14 mouse cellular contexts compared by ENCODE assay signal in the genomic region with DNA sequence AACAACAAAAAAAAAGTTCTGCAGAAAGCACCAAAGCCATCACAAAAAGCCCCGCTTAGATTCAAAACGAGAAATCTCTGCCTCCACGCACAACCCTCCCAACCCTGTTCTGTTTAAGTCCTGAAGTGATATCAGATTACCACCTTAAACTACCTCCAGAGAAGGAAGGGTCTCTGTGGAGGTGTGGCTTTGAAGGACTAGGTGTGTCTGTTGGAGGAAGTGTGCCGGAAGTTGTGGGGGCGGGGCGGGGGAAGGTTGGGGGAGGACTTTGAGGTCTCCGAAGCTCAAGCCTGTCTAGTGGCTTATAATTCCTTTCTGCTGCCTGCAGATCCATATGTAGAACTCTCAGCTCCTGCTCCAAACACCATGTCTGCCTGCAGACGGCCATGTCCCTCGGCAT.
DNase-seq lines count a peak whose midpoint lies in the region; ATAC-seq and TF ChIP-seq lines count a peak whose summit lies in the region.
"Had no signal": no experiment of that assay in that cellular context is flagged by ENCODE, and none has a peak within 500 bp of the region (broad histone marks: within the 10 kb centered on the region; RNA-seq: fewer than 3 reads in every experiment).

No protein-coding gene starts in this region.

- H3K27me3 ChIP-seq in kidney, embryonic 14.5 days (ENCODE audit: control insufficient read depth, insufficient read depth, low read length): no peaks in the 10 kb centered on the region
- no peaks in the 10 kb centered on the region for H3K27me3 ChIP-seq in embryonic facial prominence, embryonic 13.5 days
- H3K27me3 ChIP-seq in forebrain, embryonic 16.5 days (replicated peaks; ENCODE audit: control insufficient read depth, insufficient read depth, low read length): no peaks in the 10 kb centered on the region
- H3K27me3 ChIP-seq in lung, postnatal 0 days (replicated peaks; ENCODE audit: insufficient read depth, low read length): no peaks in the 10 kb centered on the region
- H3K27me3 ChIP-seq: hindbrain, embryonic 12.5 days had no signal

- H3K4me1 ChIP-seq in kidney, embryonic 14.5 days (ENCODE audit: control insufficient read depth, insufficient read depth, low read length): no peaks in the 10 kb centered on the region
- H3K4me1 ChIP-seq in ES-E14 (ENCODE audit: control insufficient read depth in 2 of 2, insufficient read depth in 2 of 2, low read length in 2 of 2, poor library complexity in 1 of 2): peaks cover 0 to 2% of the 10 kb centered on the region in 2 experiments; a peak in 1 of 4 replicates
- peaks cover 14% of the 10 kb centered on the region for H3K4me1 ChIP-seq in embryonic facial prominence, embryonic 13.5 days
- H3K4me1 ChIP-seq in forebrain, embryonic 16.5 days (replicated peaks; ENCODE audit: control insufficient read depth, insufficient read depth, low read length): peaks cover 7% of the 10 kb centered on the region
- no peaks in the 10 kb centered on the region for H3K4me1 ChIP-seq in lung, postnatal 0 days (ENCODE audit: insufficient read depth, low read depth, low read length)
- H3K4me1 ChIP-seq: hindbrain, embryonic 12.5 days had no signal

- no peaks in the 10 kb centered on the region for H3K9me3 ChIP-seq in kidney, embryonic 14.5 days (ENCODE audit: control insufficient read depth, low read length)
- H3K9me3 ChIP-seq in ES-E14 (ENCODE audit: control insufficient read depth, insufficient read depth, low read depth, low read length): no peaks in the 10 kb centered on the region
- H3K9me3 ChIP-seq in embryonic facial prominence, embryonic 13.5 days: no peaks in the 10 kb centered on the region
- H3K9me3 ChIP-seq in forebrain, embryonic 16.5 days (ENCODE audit: control insufficient read depth, low read length): no peaks in the 10 kb centered on the region
- no peaks in the 10 kb centered on the region for H3K9me3 ChIP-seq in lung, postnatal 0 days (ENCODE audit: low read length)
- H3K9me3 ChIP-seq: hindbrain, embryonic 12.5 days had no signal

- TF ChIP-seq EP300 in lung, postnatal 0 days (IDR thresholded peaks at IDR 0.05): no peak

- peak; percentile 36; the same call in 1 of the 2 replicates for ATAC-seq in kidney, embryonic 14.5 days (ENCODE audit: low FRiP score, low TSS enrichment)
- ATAC-seq in embryonic facial prominence, embryonic 13.5 days (ENCODE audit: insufficient number of reproducible peaks, insufficient read depth, low FRiP score, low TSS enrichment, low read depth): no peak
- no peak for ATAC-seq in forebrain, embryonic 16.5 days
- no peak for ATAC-seq in lung, postnatal 0 days
- ATAC-seq in inflammation-experienced regulatory T-cells, adult 6 months: no peak
- ATAC-seq: intestine, postnatal 0 days had no signal

- no peak overlapping the region; the same call in 1 of the 2 replicates for H3K4me2 ChIP-seq in kidney, embryonic 14.5 days (replicated peaks; ENCODE audit: low read depth, low read length)
- peak overlapping the region; percentile 39 for H3K4me2 ChIP-seq in embryonic facial prominence, embryonic 13.5 days
- peak overlapping the region; percentile 21; the same call in 1 of the 2 replicates for H3K4me2 ChIP-seq in forebrain, embryonic 16.5 days (ENCODE audit: low read length)
- H3K4me2 ChIP-seq in lung, postnatal 0 days (replicated peaks; ENCODE audit: low read depth, low read length): no peak overlapping the region
- H3K4me2 ChIP-seq: hindbrain, embryonic 12.5 days; lung, embryonic 14.5 days had no signal

- no peaks in the 10 kb centered on the region for H3K36me3 ChIP-seq in kidney, embryonic 14.5 days (ENCODE audit: control insufficient read depth, insufficient read depth, low read length)
- H3K36me3 ChIP-seq in ES-E14 (ENCODE audit: control insufficient read depth, insufficient read depth, low read length, poor library complexity, severe bottlenecking): no peaks in the 10 kb centered on the region
- no peaks in the 10 kb centered on the region for H3K36me3 ChIP-seq in embryonic facial prominence, embryonic 13.5 days
- H3K36me3 ChIP-seq in forebrain, embryonic 16.5 days (ENCODE audit: control insufficient read depth, insufficient read depth): no peaks in the 10 kb centered on the region
- H3K36me3 ChIP-seq in lung, postnatal 0 days (ENCODE audit: insufficient read depth, low read length): no peaks in the 10 kb centered on the region
- H3K36me3 ChIP-seq: hindbrain, embryonic 12.5 days had no signal

- no peak for DNase-seq in kidney, adult 8-10 months
- peak; percentile 37 for DNase-seq in ES-E14 (ENCODE audit: low read depth, low spot score)
- DNase-seq in lung, postnatal 0 days (ENCODE audit: low spot score): no peak
- DNase-seq in cerebellum, adult 9-10 months: no peak
- DNase-seq: adrenal gland, postnatal 25 days; cerebellum, adult 9-11 months; lung, embryonic 14.5 days had no signal

- no peak overlapping the region for H3K4me3 ChIP-seq in kidney, embryonic 14.5 days (ENCODE audit: low read length)
- no peak overlapping the region for H3K4me3 ChIP-seq in ES-E14 (ENCODE audit: insufficient read depth in 1 of 2, low read depth in 1 of 2, low read length in 2 of 2, poor library complexity in 1 of 2, severe bottlenecking in 1 of 2)
- H3K4me3 ChIP-seq in embryonic facial prominence, embryonic 13.5 days: peak overlapping the region; percentile 19; the same call in 1 of the 2 replicates
- H3K4me3 ChIP-seq in forebrain, embryonic 16.5 days (replicated peaks; ENCODE audit: low read length): no peak overlapping the region
- no peak overlapping the region for H3K4me3 ChIP-seq in lung, postnatal 0 days (ENCODE audit: low read depth, low read length)
- H3K4me3 ChIP-seq: hindbrain, embryonic 12.5 days; left cerebral cortex, adult 2 months had no signal

- whole genome bisulfite sequencing in kidney, embryonic 14.5 days: 49% methylated on average over 9 of the region's 9 CpGs
- 37% methylated on average over 9 of the region's 9 CpGs for WGBS in embryonic facial prominence, embryonic 13.5 days
- 41% methylated on average over 9 of the region's 9 CpGs for WGBS in forebrain, embryonic 16.5 days
- 62% methylated on average over 9 of the region's 9 CpGs for WGBS in lung, postnatal 0 days

- in situ Hi-C loops in ES-E14 (cut with MboI; ENCODE audit: low sequenced_read_pairs in 2 of 2, unreplicated experiment in 2 of 2): no loop called here

- H3K9ac ChIP-seq in kidney, embryonic 14.5 days (ENCODE audit: low read depth, low read length): no peak overlapping the region; the same call in 1 of the 2 replicates
- H3K9ac ChIP-seq in ES-E14 (ENCODE audit: insufficient read depth, low read depth, low read length, poor library complexity, severe bottlenecking): no peak overlapping the region
- no peak overlapping the region for H3K9ac ChIP-seq in embryonic facial prominence, embryonic 13.5 days
- no peak overlapping the region for H3K9ac ChIP-seq in forebrain, embryonic 16.5 days (replicated peaks; ENCODE audit: low read depth, low read length)
- no peak overlapping the region for H3K9ac ChIP-seq in lung, postnatal 0 days (replicated peaks; ENCODE audit: low read depth)
- H3K9ac ChIP-seq: hindbrain, embryonic 12.5 days; lung, embryonic 14.5 days had no signal

- no peak overlapping the region for H3K27ac ChIP-seq in kidney, embryonic 14.5 days (ENCODE audit: low read depth, low read length)
- H3K27ac ChIP-seq in ES-E14 (ENCODE audit: insufficient read depth, low read depth, low read length, poor library complexity, severe bottlenecking): no peak overlapping the region
- no peak overlapping the region for H3K27ac ChIP-seq in embryonic facial prominence, embryonic 13.5 days
- H3K27ac ChIP-seq in forebrain, embryonic 16.5 days (ENCODE audit: low read length): no peak overlapping the region
- H3K27ac ChIP-seq in lung, postnatal 0 days (ENCODE audit: low read length): no peak overlapping the region
- H3K27ac ChIP-seq: hindbrain, embryonic 12.5 days; left cerebral cortex, adult 2 months had no signal

- no peak for TF ChIP-seq CTCF in lung, postnatal 0 days (IDR thresholded peaks at IDR 0.05)

TF ChIP-seq in ES-E14, 5 proteins besides CTCF, POLR2A, EP300 and RAD21:
- no peak for TF ChIP-seq ZNF384 (IDR thresholded peaks at IDR 0.05; ENCODE audit: low read depth, low read length)
- TF ChIP-seq HCFC1 (IDR thresholded peaks at IDR 0.05; ENCODE audit: borderline replicate concordance, insufficient read depth, low read length): no peak
- no peak for TF ChIP-seq CHD2 (IDR thresholded peaks at IDR 0.05; ENCODE audit: low read depth, low read length)
- TF ChIP-seq MAFK (IDR thresholded peaks at IDR 0.05; ENCODE audit: insufficient read depth, low read depth, low read length): no peak
- no peak for TF ChIP-seq ZC3H11A (IDR thresholded peaks at IDR 0.05; ENCODE audit: borderline replicate concordance, low read depth, low read length)

Comparison
In these comparisons a context has a peak if more than half of its experiments do, and no peak if none do; other contexts are left out.
1. H3K4me2 ChIP-seq: peak in embryonic facial prominence, embryonic 13.5 days (single experiment) and forebrain, embryonic 16.5 days (single experiment); none in kidney, embryonic 14.5 days (single experiment) and lung, postnatal 0 days (single experiment).